Mouse (Mus musculus): ENCODE data around the gene Fam90a1a. TPM values are rescaled to one million over a fixed set of nuclear protein-coding genes. Genes with fewer than 3 reads are reported as not detected.
"Not testable (repeated sequence)": the region's sequence is repeated elsewhere in the genome, so short reads cannot be mapped to it uniquely, and the experiment has no call there.

The Fam90a1a gene
- total RNA-seq (2021): not detected

DNA sequence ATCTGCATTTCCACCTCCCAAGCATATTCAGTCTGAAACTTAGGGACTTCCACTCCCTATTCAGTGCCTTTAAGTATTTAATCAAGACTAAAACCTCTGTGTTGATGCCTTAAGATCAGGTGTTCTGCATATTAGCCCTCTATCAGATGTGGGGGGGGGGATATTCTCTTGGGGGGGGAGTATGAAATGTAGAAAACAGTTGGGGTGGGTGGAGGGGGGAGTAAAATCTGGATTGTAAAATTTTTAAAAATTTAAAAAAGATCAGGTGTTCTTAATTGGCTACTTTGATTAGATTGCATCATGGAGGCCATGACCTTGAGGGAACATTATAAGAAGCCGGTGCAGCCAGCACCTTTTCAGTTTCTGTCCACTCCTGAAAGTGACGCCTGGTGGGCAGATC, at the start of gene Fam90a1a:
Fam90a1a (plus strand) TSS at position 301 of the 400 bp plus-strand sequence.
- no peak for DNase-seq (ENCODE audit: low spot score in 2 of 2)
- intact Hi-C loops (cut with DNase I): no loop called here

DNA sequence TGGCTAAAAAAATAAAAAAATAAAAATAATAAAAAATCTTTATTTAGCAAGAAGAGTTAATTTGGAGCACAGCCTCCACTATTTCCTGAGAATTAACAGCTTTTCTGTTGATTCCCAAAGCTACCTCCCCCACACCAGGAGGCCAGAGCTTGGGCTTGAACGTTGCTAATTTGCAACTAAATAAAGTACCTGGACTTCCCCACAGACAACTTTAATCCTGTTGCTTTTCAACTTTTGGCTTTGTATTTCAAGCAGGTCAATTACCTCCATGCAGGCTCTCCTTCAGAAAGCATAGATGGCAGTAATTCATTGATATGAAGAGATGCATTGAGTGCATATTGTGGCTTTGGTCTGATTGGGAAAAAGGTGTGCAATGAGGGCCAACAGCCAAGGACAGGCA, 46.6 kb upstream of the Fam90a1a start:
- DNase-seq (ENCODE audit: low spot score in 2 of 2): no peak
- intact Hi-C loops (cut with DNase I): no loop called here

DNA sequence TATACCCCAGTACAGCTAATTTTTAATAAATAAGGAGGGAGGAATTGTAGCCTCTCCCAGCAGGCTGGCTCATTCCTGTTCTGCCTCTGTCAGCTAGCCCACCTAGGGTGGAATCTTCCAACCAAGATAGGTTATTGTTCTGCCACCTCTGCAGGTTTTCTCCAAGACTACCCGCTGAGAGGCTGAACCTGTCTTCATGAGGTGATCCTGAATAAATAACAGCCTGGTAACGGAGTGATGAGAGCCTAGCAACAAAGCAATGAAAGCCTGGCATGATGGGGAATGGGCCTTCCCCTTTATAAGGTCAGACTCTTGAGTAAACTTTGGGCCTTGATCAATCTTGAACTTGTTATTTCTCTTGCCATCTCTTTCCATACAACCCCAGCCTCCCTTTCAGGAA, 46.0 kb upstream of the Fam90a1a start:
- DNase-seq (ENCODE audit: low spot score in 2 of 2): no peak
- intact Hi-C loops (cut with DNase I): no loop called here

DNA sequence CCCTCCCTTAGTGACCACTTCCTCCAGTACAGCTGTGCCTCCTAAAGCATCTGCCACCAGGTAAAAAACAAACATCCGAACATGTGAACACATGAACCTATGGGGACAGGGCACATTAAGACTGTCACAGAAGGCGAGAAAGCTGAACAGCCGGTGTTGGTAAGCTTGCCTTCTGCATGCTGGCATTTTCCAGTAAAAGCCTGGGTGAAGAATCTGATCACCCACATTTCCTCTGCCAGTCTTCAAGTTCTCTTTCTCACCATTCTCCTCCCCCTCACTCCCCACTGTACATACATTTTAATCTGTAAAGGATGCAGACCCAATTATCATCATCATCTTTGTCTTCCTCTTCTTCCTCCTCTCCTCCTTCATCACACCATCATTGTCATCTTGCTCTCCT, 42.9 kb upstream of the Fam90a1a start:
- intact Hi-C loops (cut with DNase I): no loop called here
- DNase-seq (ENCODE audit: low spot score in 2 of 2): peak; percentile 2 to 60

DNA sequence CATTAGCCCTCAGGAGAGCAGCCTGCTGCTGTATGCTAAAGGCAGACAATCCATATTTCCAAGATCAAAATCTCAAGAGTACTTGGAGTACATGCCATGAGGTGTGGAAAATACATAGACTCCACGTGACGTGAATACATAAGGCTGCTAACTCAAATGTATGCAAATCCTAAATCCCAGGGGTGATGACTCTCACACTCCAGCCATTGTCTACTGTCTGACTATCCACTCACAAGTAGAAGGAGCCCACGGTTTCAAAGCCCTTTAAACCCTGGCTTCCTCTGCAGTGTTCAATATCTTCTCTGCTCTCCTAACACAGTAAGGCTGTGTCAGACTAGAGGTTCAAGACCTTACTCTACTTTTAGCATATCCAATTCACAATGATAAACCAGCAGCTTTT, 27.8 kb upstream of the Fam90a1a start:
- DNase-seq (ENCODE audit: low spot score in 2 of 2); intact Hi-C loops (cut with DNase I): not testable (repeated sequence)

DNA sequence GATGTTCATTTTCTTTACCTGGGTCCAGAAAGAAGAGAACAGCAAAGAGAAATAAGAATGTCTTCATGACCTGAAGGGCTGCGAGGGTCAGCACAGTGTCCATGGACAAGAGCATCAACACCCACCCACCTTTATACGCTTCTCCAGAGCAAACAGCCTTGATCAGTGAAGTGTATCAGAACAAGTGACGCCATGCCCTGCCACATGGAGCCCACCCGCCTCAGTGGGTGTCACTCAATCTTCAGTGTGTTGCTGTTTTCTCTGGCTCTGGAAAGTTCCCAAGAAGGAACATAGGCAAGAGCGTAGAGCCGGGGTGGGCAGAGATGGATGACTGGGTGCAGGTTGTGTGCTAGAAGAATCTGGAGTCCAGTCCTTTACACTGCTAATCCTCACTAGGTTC, 25.9 kb upstream of the Fam90a1a start, which contains the start of gene Defb15:
Defb15 (minus strand) TSS at position 101 of the 400 bp plus-strand sequence.
- no peak for DNase-seq (ENCODE audit: low spot score in 2 of 2)
- intact Hi-C loops (cut with DNase I): no loop called here

DNA sequence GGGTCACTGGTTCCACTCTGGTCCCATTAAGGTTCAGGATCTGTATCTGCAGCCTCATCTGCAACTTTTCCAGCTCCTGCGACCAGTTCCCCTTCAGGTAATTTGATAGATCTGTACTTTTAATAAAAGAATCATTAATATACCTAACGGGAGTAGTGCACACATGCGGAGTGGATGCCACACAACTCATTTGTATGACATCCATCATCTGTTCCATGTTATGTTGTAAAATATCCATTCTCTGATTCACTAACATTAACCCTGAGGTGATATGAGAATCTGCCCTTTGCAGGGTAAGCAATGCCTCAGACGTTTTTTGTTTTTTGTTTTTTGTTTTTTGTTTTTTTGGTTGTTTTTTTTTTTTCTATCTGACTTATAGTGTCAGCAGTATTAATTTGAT, 20.5 kb upstream of the Fam90a1a start, which contains the start of gene Defb35:
Defb35 (plus strand) TSS at position 301 of the 400 bp plus-strand sequence.
- DNase-seq (ENCODE audit: low spot score in 2 of 2); intact Hi-C loops (cut with DNase I): not testable (repeated sequence)

DNA sequence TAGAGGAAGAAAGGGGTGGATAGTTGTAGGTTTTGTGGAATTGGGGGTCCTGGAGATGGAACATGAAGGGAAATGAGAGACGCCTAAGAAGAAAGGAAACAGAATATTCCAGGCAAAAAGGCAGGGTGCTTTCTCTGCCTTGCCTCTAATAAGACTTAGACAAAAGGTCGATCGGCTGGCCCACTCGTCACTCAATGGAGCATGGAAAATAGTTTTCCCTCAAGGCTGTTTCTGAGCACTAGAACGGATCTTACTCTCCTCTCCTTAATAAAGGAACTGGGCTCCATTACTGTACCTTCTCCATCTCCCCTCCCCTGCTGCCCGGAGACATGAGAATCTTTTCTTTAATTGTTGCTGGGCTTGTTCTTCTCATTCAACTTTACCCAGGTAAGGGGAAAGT, 12.1 kb upstream of the Fam90a1a start, which contains the start of gene Defb13:
Defb13 (plus strand) TSS at position 301 of the 400 bp plus-strand sequence.
- intact Hi-C loops (cut with DNase I): no loop called here
- no peak for DNase-seq (ENCODE audit: low spot score in 2 of 2)

DNA sequence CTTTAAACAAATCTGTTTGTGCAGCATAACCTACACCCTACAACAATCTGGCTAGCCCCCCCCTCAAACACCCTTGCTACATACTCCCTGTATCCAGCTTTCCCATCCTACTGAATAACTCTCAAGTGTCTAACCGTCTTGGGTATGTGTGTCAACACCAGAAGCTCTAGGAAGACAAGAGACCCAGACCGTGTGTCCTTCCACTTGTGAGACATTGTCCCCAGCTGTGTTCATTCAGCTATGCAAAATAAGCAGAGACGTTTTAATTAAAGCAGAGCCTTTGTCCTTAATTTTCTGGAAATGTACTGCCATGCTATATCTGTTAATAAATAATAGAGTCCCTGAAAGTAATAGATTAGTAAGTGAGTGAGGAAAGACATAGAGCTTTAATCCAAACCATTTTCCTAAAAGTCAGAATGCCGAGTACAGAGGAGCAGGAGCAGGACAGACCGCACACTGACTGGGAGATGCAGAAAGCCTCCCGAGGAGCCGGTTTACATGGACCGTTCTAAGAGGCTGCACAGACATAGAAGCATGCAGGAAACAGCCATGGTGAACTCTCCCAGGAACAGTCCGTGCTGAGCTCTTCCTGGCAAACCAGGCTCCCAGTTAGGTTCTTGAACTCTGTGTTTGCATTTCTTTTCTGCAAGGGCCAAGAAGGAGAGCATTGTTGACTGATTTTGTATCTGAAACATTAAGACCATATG, 11.1 kb upstream of the Fam90a1a start:
- DNase-seq (ENCODE audit: low spot score in 2 of 2): no peak
- intact Hi-C loops (cut with DNase I): no loop called here

DNA sequence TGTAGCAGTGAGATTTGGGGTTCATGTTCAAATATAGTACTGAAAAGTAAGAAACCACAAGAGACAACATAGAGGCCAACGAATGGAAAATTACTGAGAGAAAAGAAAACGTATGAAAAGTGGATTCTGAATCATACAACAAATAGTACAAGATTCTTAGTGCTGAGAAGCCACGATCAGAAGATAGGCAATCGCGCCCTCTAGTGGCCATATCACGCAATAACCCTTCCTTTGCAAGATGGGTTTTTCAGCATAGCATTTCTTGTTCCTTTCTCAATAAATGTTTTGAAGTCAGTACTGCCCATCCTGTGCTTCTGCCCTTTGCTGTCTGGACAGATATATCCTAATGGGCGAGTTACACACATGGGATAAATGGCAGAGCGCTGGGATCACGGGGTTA, 3.2 kb upstream of the Fam90a1a start:
- peak; percentile 60 to 62 for DNase-seq (ENCODE audit: low spot score in 2 of 2)
- intact Hi-C loops (cut with DNase I): loop anchor here (2.0 kb wide), 1 partner anchor 199 kb away; no protein-coding TSS in a partner anchor

DNA sequence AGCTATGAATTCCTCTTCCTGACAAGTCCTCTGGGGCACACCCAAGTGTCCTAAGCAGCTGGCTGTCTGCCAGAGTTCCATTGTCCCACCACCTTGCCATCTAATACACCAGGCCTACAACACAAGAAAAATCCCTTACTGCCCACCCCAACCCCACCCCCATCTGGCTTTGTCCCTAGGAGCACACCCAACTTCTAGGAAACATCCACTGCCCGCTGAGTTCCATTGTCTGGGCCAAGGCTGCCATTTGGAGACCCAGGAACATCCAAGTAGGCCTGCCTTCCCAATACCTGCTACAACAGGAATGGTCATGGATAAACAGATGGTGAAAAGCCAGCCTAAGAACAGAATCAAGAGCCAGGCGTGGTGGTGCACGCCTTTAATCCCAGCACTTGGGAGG, 2.2 kb upstream of the Fam90a1a start:
- intact Hi-C loops (cut with DNase I): no loop called here
- DNase-seq (ENCODE audit: low spot score in 2 of 2): no peak

DNA sequence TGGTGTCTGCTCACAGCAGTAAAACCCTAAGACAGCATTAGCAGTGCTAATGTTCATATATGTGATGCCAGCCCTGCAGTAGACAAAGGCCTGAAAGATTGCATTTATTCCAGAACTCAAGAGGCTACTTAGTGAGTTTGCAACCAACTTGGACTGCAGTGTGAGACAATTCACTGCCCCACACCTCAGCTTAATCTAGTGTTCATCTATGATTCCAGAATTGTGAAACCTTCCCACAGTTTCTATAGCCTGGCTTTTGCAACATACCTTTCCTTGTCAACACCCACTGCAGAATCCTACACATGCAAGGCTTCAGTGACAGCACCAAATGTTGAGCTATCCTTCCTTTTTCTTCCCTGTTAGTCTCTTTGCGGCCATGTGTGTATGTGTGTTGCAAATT, 8.1 kb downstream of the Fam90a1a start:
- no peak for DNase-seq (ENCODE audit: low spot score in 2 of 2)
- intact Hi-C loops (cut with DNase I): no loop called here

DNA sequence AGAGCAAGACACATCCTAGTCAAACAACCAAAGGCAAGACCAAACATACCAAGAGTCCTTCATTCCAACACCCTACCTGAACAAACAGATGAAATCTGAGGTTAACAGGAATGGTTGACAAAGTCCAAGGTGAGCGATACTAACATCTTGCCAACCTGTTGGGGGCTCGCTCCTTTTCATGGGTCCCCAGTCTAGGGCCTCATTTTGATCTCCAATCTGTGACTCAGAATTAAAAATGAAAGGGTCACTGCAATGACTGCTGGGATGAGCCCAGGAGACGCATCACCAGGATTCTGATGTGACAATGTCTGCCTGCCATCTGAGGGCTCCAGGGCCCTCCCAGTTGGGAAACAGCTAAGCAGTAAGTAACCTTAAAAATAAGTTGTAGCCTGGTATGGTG, 11.0 kb downstream of the Fam90a1a start, which contains the start of gene Ccdc70:
Ccdc70 (plus strand) TSS at position 301 of the 400 bp plus-strand sequence.
- DNase-seq (ENCODE audit: low spot score in 2 of 2): no peak
- intact Hi-C loops (cut with DNase I): no loop called here

DNA sequence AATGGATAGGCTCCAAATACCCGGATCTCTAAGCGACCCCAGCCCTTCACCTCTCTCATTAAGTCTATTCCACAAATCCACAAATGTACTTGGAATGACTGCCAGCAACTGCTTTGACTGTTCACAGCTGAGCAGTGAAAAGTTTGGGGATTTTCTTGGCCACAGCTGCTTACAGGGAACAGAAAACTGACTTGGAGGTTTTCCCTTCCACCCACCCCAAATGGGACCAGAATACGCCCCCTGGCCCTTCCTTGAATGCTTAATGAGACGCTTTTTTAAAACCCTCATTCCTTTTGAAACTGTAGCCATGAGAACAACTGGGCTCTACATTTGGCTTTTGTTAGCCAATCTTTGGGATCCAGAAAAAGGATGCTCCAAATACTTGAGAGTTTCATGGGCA, 19.7 kb downstream of the Fam90a1a start:
- DNase-seq (ENCODE audit: low spot score in 2 of 2): peak; percentile 13 to 73
- intact Hi-C loops (cut with DNase I): loop anchor here (5.0 to 10.0 kb wide), 2 partner anchors 221 to 983 kb away; no protein-coding TSS in a partner anchor

DNA sequence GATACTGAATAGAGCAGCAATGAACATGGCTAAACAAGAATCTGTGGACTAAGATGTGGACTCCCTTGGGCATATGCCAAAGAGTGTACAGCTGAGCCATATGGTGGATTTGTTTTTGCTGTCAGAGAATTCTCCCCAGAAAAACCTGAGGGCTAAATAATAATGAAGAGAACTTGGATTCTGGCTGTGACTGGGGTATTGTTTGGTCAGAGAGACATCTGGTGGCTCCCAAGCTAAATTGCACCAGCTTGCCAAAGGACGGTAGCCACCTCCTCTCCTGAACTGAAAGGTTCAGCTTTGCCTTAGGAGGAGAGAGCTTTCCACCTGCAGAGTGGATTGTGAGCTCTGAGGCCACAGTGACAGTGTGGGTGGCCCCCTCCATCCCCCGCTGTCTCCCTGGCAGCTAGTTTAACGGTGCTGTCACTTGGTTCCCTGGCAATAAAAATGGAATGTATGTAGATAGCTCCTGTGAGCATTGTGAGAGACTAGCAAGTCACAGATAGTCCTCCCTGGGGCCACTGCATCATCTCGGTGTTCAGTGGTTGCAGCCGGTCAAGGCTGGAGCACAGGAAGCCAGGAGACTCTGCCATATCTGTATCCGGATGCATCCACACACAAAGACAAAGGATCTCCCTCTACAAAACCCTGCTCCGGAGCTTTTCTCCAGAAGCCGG, 23.3 kb downstream of the Fam90a1a start:
- intact Hi-C loops (cut with DNase I): no loop called here

DNA sequence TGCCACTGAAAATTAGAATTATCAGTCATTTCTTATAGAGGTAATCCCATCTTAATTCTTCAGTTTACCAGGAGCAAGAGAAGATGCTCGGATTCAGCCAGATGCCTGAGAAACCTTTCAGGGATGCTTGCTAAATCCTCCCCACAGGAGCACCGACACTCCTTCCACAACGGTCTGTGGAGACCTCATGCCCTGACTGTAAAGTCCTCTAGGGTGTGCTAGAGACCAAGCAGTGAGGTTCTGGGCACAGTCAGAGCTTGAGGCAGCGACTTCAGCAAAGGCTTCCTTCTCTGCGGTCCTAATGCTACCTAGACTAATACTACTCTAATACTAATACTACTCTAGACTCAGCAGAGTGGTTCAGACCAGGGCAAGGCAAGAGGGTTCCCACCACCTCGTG, 33.7 kb downstream of the Fam90a1a start:
- intact Hi-C loops (cut with DNase I): loop anchor here (5.0 to 10.0 kb wide), 4 partner anchors 53 to 403 kb away; partner anchors contain the start of genes Nek3, Slc25a15 and Vps36

More for the DNA sequence above, 23.3 kb downstream of the Fam90a1a start:
- peak; percentile 43 to 68 for DNase-seq (ENCODE audit: low spot score in 2 of 2)

DNA sequence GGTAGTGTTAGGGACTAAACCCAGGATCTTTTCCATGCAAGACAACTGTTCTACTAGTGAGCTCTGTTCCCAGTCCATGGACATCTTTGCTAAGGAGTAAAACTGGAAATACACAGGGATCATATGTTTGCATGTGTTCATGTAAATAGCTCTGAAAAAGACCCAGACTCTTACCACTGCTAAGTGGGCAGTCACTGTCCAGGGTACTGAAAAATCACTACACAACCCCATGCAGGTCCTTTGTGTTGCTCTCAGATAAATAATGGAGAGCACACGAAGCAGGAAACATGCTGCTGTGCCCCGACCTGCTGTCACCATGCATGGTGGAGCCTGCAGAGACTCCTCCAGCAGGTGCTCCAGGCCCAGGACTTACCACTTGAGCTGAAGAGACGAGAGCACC, 36.7 kb downstream of the Fam90a1a start:
- DNase-seq (ENCODE audit: low spot score in 2 of 2): no peak
- intact Hi-C loops (cut with DNase I): loop anchor here (10.0 kb wide), 2 partner anchors 50 to 400 kb away; partner anchors contain the start of gene Slc25a15

More for the DNA sequence above, 33.7 kb downstream of the Fam90a1a start:
- DNase-seq (ENCODE audit: low spot score in 2 of 2): peak; percentile 52 to 77

DNA sequence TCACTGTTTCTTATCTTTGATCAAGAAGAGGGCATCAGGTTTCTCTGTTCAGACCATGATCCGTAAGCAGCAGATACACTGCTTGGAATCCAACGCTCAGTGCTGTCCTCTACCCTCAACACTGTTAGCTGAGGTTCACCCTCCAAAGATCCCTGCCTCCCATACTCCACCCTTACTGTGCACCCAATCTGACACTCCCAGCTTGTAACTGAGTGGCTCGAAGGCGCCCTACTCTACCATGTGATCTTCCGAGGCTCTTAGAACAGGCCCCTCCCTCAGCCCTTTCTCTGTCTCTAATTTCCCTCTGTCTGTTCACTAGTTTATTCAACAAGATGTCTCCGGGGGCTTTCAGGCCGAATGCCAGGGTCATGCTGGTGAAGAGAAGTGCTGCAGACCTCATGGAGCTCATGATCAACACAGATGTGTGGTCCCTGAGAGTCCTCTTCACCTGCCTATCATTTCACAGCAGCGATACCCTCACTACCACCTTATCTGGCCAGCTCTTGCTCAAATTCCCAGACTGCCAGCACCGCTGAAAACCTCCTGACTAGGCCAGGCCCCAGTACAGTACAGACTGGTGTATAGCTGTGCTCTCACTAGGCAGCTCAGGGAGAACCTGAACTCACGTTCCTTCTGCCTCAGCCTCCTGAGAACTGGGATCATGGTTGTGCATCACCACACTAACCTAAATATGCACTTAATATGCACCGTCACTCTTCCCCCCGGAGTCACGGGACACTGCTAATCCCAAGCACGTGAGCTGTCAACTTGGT, 46.4 kb downstream of the Fam90a1a start:
- no peak for DNase-seq (ENCODE audit: low spot score in 2 of 2)
- intact Hi-C loops (cut with DNase I): no loop called here

DNA sequence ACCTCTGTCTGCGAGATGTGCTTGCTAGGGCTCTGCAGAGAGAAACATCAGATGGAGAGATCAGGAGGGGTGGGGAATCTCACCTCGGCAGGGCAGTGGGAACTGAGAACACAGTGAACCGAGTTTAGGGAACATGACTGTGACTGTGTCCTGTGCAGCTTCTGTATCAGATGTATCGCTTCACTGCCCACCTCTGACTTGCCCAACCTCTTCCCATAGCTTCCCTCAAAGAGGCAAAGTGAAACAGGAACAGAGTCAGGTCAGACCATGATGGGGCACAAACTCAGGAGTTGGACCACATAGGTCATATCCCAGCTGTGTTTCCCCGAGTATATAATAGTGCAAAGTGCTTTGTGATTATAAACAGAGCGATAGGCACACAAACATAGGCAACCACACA, 47.9 kb downstream of the Fam90a1a start:
- no peak for DNase-seq (ENCODE audit: low spot score in 2 of 2)
- intact Hi-C loops (cut with DNase I): no loop called here

DNA sequence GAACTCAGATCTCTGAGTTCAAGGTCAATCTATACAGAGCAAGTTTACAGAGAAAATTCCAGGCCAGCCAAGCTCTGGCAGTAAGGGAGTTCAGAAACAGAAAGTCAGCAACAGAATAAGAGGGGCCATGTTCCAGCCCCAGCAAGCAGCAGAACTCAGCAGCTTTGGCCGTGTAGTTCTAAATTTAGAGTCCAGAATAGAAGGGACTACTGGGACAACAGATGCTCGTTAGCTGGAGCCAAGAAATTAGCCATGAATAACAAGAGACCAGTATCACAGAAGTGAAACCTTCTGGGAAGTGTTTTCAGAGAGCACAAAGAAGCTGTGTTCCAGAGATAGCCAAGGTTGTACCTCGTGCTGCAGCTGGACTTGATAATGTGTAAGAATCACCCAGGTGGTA, 50.9 kb downstream of the Fam90a1a start:
- intact Hi-C loops (cut with DNase I): no loop called here
- no peak for DNase-seq (ENCODE audit: low spot score in 2 of 2)

All from left cerebral cortex, postnatal 25 days (tissue).